Mouse (Mus musculus) spleen, adult 2 months (tissue): ENCODE measurements around the gene Prkaa2.

Source experiments
- CTCF ChIP-seq: fragments of 200-500 bp; IDR thresholded peaks from 2 replicates; pipeline ENCODE4 v1.5.1; 2011; ENCODE audit warnings: mild to moderate bottlenecking, inconsistent platforms; ENCODE audit not compliant: insufficient read depth, insufficient read length, insufficient replicate concordance; ENCODE audit errors: extremely low read depth
- POLR2A ChIP-seq: fragments of 200-500 bp; IDR thresholded peaks from 2 replicates; pipeline ENCODE4 v1.6.1; 2011; ENCODE audit warnings: low read depth, low read length, inconsistent platforms

- no peak for TF ChIP-seq CTCF
- no peak for TF ChIP-seq POLR2A
Measured at GRCm38 (mm10) chr4:105089386-105089785, 20.3 kb downstream of the Prkaa2 start.
